Mouse (Mus musculus): Measurements from ENCODE around the gene Ccnf.

The Ccnf gene

DNA sequence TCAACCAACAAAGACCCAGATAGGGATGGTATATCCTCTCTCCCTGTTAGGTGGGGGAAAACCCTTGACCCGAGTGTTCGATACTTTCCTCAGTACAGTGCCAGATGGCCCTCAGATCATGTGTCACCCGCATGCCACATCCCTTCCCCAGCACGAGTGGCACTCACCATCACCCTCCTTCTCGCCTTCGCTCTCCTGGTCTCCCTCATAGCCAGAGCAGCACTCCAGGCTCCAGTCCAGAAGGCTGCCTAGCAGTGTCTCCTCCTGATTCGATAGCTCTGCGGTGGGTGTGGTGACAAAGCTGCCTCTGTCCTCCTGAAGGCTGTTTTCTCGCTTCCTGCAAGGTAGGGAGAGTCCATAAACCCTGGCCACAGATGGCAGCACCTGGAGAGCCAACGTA, 26.5 kb downstream of the Ccnf start:
- DNase-seq (ENCODE audit: low read depth, low spot score) = no peak

DNA sequence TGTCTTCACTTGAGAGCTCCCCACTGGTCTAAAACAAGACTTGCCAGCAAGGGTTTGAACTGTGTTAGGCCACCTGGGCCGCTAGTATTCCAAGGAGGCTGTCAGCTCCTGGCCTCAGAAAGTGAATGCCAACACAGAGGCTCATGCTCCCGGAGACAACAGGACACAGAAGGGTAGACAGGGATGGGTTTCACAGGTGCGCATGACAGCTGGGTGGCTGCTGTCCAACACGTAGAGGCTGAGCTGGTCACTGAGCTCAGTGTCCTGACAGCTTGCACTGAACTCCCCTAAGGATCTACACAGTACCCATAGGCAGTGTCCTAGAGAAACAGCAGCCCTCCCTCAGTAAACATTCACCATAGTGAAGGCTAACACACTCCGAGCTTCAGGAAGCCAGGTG, 27.8 kb downstream of the Ccnf start:
- DNase-seq (ENCODE audit: low read depth, low spot score) = no peak

DNA sequence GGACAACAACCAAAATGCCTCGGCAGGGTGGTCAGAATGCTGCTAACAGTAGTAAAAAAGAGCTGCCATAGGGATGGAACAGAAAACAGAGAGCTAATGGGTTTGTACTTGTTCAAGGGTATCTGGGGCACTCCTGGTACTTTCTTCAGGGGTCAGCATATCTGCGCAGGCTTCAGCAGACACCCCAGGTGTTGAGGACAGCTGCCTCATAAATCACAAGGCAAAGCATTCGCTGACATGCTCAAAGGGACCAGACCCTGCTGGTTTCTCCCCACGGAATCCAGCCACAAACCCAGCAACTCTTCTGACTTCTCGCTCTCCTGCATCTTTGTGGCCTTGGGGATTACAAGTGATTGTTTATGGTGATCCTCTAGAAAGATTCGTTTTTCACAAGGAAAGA, 28.6 kb downstream of the Ccnf start:
- DNase-seq (ENCODE audit: low read depth, low spot score) = no peak

DNA sequence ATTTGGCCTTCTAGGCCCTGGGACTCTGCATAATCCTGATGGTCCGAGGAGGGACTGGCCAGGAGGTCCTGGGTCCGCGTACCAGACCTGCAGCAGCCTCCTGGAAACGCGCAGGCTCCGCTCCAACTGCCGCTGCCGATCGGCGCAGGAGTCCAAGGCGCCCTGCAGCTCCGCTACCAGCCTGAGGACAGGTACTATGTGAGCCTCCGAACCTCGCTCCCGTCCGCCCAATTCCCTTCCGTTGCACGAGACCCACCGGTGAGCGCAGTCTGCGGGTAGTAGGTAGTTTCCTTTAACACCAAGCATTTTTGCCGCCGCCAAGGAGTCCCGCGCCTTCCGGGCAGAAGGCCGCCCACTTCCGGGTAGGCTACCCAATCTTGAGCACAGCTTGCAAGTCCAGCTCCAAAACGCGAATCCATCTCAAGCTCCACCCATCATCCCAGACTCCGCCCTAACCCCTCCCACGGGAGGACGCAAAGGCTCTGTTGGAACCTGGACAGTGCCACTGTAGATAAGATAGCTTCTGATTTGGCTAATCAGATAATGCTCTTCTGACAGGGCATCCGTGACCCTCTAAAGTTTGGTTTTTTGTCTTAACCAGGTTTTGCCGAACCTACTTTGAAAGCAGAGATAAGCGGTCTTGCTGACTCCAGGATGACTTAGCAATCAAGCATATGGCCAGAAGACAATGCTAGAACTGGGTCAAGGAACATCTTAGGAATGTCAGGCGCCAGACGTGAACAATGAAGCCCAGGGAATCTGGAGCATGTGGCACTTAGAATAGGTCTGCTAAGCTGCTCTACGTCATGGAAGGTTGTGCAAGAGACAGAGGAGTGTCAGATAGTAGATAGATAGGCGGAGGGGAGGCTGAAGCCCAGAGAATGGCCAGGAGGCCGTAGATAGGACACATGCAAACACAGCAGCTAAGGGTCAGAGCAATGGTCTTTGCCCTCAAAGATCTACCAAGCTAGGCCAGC, 30.6 kb downstream of the Ccnf start, which contains the start of gene Tedc2:
Gene Tedc2, minus strand, starts transcription at position 417 of the 977 bp plus-strand sequence.
- DNase-seq (ENCODE audit: low read depth, low spot score) = peak; percentile 92

DNA sequence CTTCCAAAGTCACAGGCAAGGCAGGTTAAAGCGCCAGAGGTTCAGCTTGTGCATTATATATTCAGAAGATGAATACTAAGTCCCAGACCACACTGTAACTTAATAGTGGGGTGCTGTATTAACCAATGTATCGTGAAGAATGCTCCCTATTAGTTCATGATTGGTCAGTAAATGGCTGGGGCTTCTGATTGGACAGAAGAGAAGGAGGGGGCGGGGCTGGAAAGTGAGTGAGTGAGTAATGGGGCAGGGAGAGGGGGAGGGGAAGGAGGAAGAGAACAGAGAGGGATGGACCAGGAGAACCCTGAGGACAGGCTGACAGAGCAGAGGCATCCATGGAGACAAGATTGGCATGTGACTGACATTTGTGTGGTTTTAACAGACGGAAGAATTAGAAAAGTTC, 34.4 kb downstream of the Ccnf start:
- no peak for DNase-seq (ENCODE audit: low read depth, low spot score)

DNA sequence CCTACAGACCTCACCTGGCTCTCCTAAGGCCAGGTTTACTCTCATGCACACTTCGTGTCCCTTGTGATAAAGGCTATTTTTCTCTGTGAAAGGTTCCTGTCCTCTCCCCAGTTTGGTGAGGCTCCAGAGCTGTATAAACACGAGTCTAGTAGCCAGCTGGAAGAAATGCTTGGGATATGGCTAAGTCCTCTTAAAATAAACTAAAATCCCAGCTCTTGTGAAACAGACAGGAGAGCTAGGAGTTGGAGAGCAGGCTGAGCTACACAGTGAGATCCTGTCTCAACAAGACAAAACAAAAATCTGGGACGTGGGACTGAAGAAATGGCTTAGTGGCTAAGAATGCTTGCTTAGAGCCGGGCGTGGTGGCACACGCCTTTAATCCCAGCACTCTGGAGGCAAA, 38.1 kb downstream of the Ccnf start:
- no peak for DNase-seq (ENCODE audit: low read depth, low spot score)

DNA sequence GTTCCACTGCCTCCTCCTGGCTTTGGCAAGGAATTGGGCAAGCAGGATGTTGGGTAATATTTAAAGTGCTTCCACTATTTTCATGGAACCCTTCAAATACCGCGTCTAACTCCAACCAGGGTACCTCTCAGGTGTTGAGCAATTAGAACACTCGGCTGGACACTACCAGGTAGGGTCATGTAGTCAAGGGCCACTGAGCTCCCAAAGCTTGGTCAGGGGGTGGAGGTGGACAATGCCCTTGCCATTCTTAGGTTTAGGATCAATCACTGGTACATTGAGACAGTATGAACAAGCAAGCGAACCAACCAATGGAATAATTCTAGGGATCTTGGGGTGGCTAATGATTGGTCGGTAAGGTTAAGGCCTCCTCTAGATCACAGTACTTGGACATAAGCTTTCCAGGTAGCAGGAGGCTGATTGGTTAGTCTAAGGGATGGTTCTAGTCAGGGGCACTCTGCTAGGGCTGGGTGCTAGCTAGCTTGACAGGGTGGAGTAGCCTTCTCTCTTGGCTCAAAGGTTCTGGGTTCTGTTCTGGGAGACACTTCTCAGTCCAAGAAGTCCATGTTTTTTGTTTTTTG, 38.8 kb downstream of the Ccnf start:
- no peak for DNase-seq (ENCODE audit: low read depth, low spot score)

DNA sequence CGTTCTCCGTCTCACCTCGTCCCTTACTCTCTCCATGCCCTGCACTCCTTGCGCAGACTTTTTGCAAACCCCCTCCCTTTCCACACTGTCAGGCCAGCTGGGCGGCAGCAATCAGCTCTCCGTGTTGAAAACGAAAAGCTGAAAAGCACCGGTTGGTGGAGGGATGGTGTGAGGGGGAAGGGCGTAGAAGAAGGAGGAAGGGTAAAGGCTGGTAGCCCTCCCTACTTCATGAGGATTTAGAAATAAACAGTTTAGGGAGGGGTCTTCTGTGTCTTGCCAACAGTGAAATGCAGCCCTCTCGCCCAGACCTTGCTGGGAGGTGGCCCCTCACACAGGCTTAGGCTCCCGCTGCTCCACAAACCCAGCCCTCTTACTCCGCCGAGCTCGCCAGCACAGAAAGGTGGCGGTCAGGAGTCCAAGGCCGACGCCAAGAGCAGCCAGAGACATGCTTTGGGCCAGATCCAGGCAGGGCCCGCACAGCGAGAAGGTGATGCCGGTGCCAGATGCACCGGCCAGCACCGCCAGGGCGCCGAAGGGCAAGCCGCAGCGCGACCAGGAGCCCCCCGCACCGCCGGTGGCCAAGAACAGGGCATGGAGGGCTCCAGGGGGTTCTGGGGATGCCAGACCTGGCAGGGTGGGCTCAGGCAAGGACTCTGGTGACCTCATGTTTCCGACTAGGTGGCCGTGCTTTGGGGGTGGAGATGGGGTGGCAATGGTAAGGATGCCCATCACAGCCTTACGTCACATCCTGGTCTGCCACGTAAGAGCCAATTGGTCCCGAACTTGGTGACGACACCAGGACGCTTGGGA, 39.4 kb downstream of the Ccnf start:
- peak; percentile 92 for DNase-seq (ENCODE audit: low read depth, low spot score)

DNA sequence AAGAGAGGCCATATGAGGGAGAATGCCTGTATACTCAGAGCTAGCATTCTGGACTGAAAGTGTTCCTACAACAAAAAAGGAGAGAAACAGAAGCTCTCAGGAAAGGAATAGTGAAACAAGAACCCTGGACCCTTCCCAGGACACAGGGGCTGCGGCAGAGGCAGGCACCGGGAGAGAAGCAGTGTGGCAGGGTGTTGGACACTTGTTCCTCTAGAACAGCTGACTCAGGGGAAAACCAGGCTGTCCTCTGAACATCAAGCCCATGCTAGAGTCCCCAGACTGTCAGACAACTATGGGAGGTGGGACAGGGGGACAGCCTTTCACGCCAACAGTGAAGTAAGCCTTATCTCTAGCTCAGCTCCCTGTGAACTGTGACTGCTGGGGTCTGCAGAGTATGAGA, 40.7 kb downstream of the Ccnf start:
- no peak for DNase-seq (ENCODE audit: low read depth, low spot score)

DNA sequence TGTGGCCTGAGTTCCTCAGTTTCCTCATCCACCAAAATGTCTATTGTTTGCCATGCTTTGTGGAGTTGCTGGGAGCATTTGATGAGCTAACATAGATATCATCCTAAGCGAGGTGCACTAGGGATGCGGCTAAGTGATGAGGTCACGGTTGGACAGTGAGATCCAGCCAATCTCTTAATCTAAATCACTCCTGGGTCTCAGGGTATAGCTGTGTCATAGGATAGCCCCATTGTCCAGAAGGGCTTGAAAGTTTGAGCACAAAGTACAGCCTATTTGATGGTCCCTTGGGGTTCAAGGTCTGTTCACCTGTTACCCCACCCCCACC, 41.4 kb downstream of the Ccnf start:
- DNase-seq (ENCODE audit: low read depth, low spot score) = no peak

DNA sequence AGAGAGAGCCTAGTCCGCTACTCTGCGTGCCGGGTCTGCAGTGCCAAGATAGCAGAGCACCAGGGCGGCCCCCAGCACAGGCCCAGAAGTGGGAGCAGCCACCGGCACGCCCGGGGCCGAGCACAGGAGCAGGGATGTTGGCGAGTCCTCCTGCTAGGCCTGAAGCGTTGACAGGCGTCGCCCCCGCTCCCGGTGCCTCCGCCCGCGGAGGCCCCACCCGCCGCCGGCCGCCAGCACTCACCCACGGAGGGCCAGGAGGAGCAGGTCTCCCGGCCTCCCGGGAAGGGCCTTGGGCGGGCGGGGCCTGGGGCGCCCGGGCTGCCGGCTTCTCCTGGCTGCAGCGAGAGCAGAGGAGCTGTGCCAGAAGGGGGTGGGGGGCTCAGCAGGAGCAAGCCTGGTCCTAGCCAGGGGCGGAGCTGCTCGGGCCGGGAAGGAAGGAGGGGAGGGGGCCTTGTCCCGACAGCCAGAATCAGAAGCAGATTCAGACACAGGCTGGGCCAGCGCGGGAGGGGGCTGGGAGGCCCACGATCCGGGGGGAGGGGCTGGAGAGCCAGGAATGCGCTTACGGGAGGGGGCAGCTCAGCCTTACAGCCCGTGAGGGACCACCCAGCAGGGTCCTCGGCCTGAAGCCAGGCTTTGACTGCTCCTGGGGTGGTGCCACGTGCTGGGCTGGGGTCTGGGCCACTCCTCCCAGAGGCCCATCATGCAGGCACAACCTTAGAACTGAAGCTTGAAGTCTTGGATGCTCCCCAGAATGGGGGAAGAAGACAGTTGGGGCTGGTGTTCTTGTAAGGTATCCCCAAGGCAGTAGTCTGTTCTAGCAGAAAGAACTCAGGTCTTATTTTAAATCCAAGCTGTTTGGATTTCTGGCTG, 42.0 kb downstream of the Ccnf start, which contains the start of gene Ntn3:
Gene Ntn3, minus strand, starts transcription at position 489 of the 873 bp plus-strand sequence.
- peak; percentile 92 for DNase-seq (ENCODE audit: low read depth, low spot score)

DNA sequence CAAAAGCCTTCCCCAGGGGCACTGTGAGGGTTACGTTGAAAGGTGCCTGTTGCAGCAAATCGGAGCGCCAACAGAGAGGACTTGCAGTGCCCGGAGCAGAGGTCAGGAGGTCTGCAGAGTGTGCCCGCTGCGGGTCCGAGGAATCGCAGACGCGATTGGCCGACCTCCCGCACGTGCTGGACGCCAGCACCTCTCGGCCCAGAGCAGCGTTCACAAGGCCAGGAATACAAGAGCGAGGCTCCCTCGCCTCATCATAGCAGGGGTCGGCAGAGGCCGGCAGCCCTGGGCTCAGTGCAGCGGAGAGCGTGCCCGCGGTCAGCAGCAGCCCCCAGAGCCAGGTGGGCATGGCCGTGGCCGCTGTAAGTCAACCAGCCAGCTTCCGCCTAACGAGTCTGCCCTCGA, 42.6 kb downstream of the Ccnf start:
- no peak for DNase-seq (ENCODE audit: low read depth, low spot score)

DNA sequence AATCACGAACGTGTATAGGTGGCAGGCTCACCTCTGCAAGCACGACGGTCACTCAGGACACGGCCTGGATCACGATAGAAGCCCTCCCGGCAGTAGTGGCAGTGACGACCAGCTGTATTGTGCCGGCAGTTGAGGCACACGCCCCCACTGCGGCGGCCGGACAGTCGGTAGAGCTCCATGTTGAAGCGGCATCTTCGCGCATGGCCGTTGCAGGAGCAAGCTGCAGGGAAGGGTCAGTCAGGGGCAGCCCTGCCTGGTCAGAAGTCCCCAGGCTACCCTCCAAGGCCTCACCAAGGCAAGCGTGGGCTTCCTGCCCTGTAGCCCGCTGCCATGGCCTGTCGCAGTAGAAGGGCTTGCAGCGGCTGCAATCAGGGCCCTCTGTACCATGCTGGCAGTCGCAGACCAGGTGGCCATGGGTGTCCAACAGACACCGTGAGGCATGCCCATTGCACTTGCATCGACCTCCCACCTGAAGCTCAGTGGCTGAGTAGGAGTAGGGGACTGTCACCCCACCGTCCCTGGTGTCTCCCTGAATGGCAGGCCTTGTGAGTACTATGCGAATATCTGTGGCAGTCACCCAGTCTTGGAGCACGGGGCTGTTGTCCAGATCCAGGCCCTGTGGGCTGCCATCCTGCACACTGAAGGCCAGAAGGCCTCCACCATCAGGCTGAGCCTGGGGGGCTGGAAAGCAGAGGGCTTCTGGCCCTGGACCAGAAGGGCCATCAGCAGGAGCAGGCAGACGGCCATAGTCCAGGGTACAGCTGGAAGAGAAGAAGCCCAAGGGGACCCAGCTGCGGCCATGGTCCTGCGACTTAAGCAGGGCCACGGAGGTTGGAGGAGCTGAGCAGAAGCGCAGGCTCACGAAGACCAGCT, 43.3 kb downstream of the Ccnf start:
- no peak for DNase-seq (ENCODE audit: low read depth, low spot score)

DNA sequence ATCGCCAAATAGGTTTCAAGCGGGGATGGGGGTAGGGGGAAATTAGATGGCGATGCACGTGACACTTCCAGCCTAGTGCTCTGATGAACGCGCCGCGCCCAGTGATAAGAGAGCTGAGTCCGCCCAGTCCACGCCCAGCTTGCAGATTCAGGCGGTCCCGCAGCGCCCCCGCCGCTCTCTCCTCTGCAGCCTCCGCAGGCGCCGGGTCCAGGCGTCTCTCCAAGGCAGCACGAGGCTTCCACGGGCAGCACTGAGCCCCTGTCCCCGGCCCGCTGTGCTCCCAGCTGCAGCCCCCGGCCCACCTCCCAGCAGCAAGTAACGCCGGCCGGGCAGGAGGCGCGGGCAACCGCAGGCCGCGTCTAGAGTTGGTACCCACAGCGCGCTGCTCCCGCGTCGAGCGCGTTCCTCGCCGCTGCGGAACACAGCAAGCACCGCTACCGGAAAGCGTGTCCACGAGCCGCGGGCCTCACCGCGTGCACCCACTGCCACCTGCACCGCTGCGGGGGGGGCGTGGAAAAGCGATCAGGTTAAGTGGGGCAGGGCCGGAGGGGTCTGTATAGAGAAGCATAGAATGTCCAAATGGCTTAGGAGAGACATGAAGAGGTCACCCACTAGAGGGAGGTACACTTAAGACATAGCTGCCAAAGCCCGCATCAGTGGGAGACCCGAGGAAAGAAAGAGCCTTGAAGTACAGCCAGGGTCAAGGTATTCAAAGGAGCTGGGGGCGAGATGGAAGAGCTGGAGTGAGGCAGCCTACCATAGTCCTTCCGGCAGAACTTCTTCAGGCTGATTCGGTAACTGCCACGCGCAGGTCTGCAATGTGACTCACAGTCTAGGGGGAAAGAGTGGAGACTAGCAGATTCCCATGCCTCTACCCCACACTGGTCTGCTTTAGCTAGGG, 44.6 kb downstream of the Ccnf start:
- no peak for DNase-seq (ENCODE audit: low read depth, low spot score)

DNA sequence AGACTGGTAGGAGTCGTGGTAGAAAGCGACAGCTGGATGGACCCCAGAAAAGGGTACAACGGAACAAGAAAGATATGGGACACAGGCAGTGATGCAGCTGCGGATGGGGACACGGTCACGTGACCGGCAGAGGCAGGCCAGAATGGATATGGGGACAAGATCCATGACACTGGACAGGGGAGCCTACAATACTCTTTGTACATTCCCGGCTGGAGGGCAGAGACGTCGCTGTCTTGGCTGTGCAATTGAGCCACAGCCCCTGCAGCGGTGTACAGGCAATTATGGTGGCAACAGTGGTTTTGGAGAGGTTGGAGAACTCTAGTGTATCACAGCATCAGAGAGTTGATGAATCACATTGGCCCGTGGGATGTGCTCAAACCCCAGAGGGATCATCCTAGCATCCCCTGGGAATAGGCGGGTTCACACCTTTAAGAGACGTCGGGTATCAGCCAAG, 45.3 kb downstream of the Ccnf start:
- no peak for DNase-seq (ENCODE audit: low read depth, low spot score)

DNA sequence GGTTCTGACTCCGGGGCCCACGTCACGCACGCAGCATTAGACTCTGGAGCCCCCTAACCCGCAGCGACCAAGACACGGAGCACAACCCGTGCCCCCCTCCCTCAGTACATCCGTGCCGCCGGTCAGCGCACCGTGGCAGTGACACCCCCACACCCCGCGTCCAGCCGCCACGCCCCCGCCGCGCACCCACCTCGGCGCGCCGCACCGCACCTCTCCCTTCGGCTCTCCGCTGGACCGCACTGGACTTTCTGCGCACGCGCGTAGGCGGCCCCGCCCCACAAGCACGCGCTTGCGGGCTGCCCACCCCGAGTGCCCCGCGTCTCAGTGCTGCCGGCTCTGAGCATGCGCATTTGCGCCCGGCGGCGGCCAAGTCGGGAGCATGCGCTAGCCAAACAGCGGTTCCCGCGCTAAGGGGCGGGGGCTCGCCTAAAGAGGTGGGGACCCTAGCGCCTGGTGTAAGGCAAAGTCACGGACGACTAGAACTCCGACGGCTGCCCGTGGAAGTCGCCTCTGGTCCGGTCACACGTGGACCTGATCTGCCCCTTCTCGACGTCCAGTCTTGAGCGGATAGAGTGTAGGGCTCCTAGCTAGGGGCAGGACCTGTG, 45.9 kb downstream of the Ccnf start, which contains the start of gene Tbc1d24:
Gene Tbc1d24, minus strand, starts transcription at position 279 of the 605 bp plus-strand sequence.
- peak; percentile 95 for DNase-seq (ENCODE audit: low read depth, low spot score)

DNA sequence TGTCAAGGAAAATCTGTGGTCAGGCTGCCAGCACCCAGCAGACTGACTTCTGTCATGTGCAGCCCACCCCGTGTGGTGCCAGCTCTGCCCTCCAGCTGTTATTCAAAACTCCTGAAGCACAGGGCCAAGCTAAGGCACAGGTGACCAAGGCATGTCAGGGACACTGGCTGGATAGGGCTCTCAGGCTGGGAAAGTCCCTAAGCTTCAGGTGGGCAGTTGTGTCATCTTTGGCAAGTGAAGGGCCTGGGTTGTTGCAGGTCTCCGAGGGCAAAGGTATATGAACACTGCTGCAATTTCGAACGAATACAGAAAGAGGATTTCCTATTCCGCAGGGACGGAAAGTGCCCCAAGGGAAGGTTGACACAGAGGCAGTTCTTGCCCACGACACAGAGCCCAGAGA, 46.4 kb downstream of the Ccnf start:
- DNase-seq (ENCODE audit: low read depth, low spot score) = no peak

All from forelimb bud, embryonic 11.5 days (tissue).